Mouse (Mus musculus) heart, postnatal 0 days (tissue): Measurements from ENCODE around the gene Tfpi2.

Experiments used
- CTCF ChIP-seq: IDR thresholded peaks from 2 replicates; pipeline ENCODE4 v1.5.1; 2016; ENCODE audit warnings: antibody characterized with exemption, control low read depth, low read depth
- EP300 ChIP-seq: IDR thresholded peaks from 2 replicates; pipeline ENCODE4 v1.6.1; 2016; ENCODE audit warnings: antibody characterized with exemption, low read depth

DNA sequence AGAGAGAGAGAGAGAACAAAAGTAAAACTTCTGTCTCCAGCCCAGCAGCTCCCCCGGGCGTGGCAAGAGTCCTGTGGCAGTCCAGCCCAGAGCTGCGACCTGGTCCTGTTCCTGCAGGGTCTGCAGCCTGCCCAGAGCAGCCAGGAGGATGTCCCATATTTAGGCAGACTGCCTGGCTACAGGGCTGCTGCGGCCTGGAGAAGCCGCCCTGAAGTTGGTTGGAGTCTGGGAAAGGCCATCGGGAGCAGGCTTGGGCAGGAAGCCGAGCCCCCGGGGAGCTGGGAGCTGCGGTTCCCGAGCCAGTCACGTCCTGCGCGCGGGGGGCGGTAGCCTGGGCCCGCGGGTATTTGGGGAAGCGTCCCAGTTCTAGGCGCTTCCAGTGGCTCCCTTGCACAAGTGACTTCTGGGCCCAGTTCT, 15.2 kb upstream of the Tfpi2 start, which contains the start of gene Gng11:
- TF ChIP-seq EP300, result no peak
- no peak for TF ChIP-seq CTCF
